Mouse (Mus musculus) forebrain, embryonic 10.5 days (tissue): ENCODE data around the gene Daam1. TPM values are rescaled to one million over a fixed set of nuclear protein-coding genes. Genes with fewer than 3 reads are reported as not detected.

Experiments used
- DNase-seq: peaks from one replicate; pipeline ENCODE4 v3.0.0-alpha.2; 2017; ENCODE audit warnings: low spot score; ENCODE audit errors: extremely low spot score
- H3K27ac ChIP-seq: fragments of 300-500 bp; sonication (generic); 2 replicates; pipeline ENCODE4 v1.5.1; 2016; ENCODE audit warnings: mild to moderate bottlenecking
- H3K27me3 ChIP-seq: fragments of 300-500 bp; sonication (generic); 2 replicates; pipeline ENCODE4 v1.6.1; 2016; ENCODE audit warnings: mild to moderate bottlenecking; ENCODE audit not compliant: poor library complexity, severe bottlenecking
- H3K36me3 ChIP-seq: fragments of 300-500 bp; sonication (generic); replicated peaks from 2 replicates; pipeline ENCODE4 v1.6.1; 2016; ENCODE audit warnings: mild to moderate bottlenecking, moderate library complexity
- H3K4me1 ChIP-seq: fragments of 300-500 bp; sonication (generic); 2 replicates; pipeline ENCODE4 v1.6.1; 2016
- H3K4me3 ChIP-seq: fragments of 300-500 bp; sonication (generic); 2 replicates; pipeline ENCODE4 v1.5.1; 2016; ENCODE audit warnings: mild to moderate bottlenecking, moderate library complexity
- H3K9me3 ChIP-seq: fragments of 300-500 bp; sonication (generic); 2 replicates; pipeline ENCODE4 v1.6.1; 2016; ENCODE audit warnings: mild to moderate bottlenecking, moderate library complexity
- WGBS: fragments of 180-500 bp; shearing (Covaris S2); methylation state at CpG from one replicate; pipeline ENCODE4 v1.1.7; 2016; 5-methylcytosine and 5-hydroxymethylcytosine counted together
- polyA plus RNA-seq: library from polyadenylated mRNA; unstranded; fragments of >200 nt; fragmentation: Nextera tagmentation; extraction: Ambion mirVana; gene quantifications from 2 replicates; pipeline ENCODE4 v1.2.1, GENCODE M21; 2016

Gene Daam1
- polyA plus RNA-seq, 1 experiment from 2014 or later: 7.7 TPM

DNA sequence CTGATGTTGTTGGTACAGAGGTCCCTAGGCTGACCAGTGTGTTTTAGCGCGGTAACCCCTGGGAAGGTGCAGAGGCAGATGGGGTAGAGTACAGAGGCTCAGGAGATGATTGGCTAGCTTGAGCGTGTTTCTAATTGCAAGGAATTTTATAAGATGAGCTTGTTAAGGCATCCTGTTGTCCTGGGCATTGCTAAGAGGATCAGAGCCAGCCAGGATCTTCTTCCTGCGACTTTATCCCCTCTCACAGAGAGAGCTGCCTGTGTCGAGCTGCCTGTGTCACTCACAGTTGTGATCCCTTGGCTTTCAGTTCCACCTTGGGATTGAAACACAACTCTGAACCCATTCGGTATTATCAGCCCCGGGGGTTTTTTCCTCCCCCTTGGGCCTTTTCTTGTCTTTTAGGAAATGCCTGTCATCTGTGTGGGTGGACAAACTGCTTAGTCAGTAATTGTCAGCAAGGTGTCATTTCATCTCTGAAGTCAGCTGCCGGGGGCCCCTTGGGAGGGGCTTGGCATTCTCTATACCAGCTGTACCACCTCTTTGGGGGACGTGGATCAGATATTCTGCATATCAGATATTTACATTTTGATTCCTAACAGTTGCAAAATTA, 62.2 kb downstream of the Daam1 start:
- 58% methylated on average over 9 of the region's 9 CpGs for whole genome bisulfite sequencing
- no peak overlapping the region for H3K4me3 ChIP-seq
- H3K36me3 ChIP-seq: peaks cover 22% of the 10 kb centered on the region
- H3K4me1 ChIP-seq: peaks cover 26% of the 10 kb centered on the region
- no peak for DNase-seq
- no peaks in the 10 kb centered on the region for H3K27me3 ChIP-seq
- no peak overlapping the region for H3K27ac ChIP-seq
- H3K9me3 ChIP-seq: no peaks in the 10 kb centered on the region

DNA sequence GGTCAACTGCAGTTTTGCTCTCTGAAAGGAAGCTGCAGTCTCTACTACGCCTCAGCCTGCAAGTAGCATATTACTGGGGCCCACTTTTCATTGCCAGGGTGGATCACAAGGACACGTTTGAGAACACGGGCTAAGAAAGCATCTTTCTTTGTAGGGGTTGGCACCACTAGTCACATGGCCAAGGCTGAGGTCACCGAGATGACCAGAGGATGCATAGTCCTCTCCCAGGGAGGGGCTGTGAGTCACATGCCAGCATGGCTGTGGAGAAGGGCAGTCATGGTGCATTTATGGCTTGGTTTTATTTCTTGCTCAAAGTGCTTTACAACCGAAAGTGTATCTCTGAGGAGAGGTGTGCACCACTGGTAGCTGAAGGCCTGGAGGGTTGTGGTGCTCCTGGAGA, 67.4 kb downstream of the Daam1 start:
- 92% methylated on average over 5 of the region's 5 CpGs for WGBS

DNA sequence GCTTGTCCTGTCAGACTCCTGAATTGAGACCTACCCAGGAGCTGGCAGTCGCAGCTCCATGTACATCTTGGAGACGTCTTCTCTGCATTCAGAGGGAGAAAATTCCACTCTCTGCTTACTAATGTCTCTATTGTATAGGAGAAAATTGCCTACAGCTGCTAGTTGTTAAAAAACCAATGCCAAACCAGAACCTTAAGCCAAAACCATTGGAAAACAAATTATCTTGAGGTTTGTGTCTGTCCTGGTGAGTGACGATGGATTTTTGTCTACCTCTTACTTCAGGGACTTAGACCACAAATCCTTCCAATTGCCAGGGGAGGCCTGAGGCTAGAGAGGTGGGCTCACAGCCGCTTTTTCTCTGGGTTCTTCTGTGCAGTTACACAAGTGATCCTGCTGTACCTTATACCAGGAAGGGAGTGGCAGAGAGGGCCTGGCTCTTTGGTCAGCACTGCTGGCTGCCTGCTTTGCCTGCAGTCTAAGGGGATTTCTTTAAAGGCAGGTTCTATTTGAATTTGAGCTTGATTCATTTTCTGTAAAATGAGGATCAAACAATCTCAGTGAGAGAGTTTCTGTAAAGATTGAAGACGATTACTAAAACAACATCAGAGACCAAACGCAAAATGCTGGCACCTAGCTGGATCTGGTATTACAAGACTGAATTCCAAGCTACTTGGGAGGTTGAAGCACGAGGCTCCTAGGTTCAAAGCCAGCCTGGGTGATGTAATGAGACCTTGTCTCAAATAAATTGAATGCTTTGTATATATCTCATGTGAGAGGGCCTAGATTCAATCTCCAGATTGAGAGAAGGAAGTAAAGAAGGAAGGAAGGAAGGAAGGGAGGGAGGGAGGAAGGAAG, 68.0 kb downstream of the Daam1 start:
- 85% methylated on average over 7 of the region's 7 CpGs for WGBS
- H3K36me3 ChIP-seq: peaks cover 43% of the 10 kb centered on the region
- no peaks in the 10 kb centered on the region for H3K27me3 ChIP-seq
- no peaks in the 10 kb centered on the region for H3K9me3 ChIP-seq
- H3K27ac ChIP-seq: no peak overlapping the region
- DNase-seq: no peak
- H3K4me3 ChIP-seq: no peak overlapping the region
- H3K4me1 ChIP-seq: no peaks in the 10 kb centered on the region

More for the DNA sequence above, 67.4 kb downstream of the Daam1 start:
- no peak overlapping the region for H3K4me3 ChIP-seq
- no peak for DNase-seq
- no peaks in the 10 kb centered on the region for H3K27me3 ChIP-seq
- no peak overlapping the region for H3K27ac ChIP-seq
- peaks cover 2% of the 10 kb centered on the region for H3K4me1 ChIP-seq
- peaks cover 41% of the 10 kb centered on the region for H3K36me3 ChIP-seq
- H3K9me3 ChIP-seq: no peaks in the 10 kb centered on the region

DNA sequence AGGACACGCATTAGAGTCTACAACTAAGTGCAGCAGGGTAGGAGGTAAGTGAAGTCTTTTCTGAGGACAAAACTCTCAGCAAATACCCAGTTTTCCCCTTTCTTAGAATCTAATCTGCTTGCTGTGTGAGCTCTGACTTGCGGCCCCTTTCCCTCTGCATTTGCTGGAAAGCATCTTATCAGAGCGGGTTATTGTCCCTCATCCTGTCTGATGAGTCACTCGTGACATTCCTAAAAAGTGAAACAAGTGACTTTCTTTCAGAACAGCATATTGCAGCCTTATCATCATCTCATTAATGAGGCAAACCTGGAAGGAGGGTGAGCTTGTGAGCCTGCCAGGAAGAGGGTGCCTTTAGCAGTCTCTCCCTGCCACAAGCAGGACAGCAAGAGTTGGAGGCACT, 68.7 kb downstream of the Daam1 start:
- Histone ChIP-seq H3K27ac (no peak overlapping the region), H3K4me1 (no peaks in the 10 kb centered on the region), H3K4me3 (no peak overlapping the region), H3K27me3 (no peaks in the 10 kb centered on the region), H3K36me3 (peaks cover 43% of the 10 kb centered on the region), H3K9me3 (no peaks in the 10 kb centered on the region)
- WGBS: 85% methylated on average over 4 of the region's 4 CpGs
- DNase-seq: no peak

DNA sequence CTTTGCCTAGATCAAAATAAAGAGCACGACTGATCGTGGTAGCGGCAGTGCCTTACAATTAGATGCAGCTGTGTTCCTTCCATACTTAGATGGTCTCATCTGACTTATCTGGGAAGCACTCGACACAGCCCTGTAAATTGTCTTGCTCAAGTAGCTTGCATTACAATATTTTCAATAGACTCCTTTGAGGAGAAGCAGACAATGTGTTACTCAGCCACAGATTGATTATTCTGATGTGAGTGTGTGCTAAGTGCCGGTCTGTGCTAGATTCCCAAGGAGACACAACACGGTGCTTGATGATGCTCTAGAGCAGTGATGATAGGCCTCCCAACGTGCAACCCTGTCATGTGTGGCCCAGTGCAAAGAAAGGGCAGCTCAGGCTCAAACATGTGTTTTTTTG, 70.3 kb downstream of the Daam1 start:
- WGBS: 84% methylated on average over 7 of the region's 7 CpGs
- no peak overlapping the region for H3K27ac ChIP-seq
- peaks cover 2% of the 10 kb centered on the region for H3K4me1 ChIP-seq
- no peak overlapping the region for H3K4me3 ChIP-seq
- DNase-seq: no peak
- peaks cover 39% of the 10 kb centered on the region for H3K36me3 ChIP-seq
- no peaks in the 10 kb centered on the region for H3K27me3 ChIP-seq
- H3K9me3 ChIP-seq: no peaks in the 10 kb centered on the region

DNA sequence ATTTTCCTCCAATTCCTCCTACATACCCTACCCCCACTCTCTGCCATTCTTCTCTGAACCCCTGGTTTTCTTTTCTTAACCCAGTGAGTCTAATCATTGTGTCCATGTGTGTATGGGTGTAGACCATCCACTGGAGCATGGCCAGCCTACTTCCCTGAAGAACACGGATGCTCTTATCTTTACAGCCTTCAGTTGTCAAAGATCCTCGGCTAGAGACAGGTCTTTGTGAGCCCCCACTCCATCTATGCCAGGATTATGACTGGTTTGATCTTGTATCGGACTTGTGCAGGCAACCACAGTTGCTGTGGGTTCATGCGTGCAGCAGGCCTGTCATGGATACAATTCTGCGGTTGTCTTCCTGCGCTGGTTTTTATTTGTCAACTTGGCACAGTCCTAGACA, 71.0 kb downstream of the Daam1 start:
- peaks cover 9% of the 10 kb centered on the region for H3K4me1 ChIP-seq
- H3K27me3 ChIP-seq: no peaks in the 10 kb centered on the region
- H3K27ac ChIP-seq: no peak overlapping the region
- peaks cover 32% of the 10 kb centered on the region for H3K36me3 ChIP-seq
- no peak for DNase-seq
- no peak overlapping the region for H3K4me3 ChIP-seq
- 96% methylated on average over 6 of the region's 6 CpGs for WGBS
- H3K9me3 ChIP-seq: no peaks in the 10 kb centered on the region

DNA sequence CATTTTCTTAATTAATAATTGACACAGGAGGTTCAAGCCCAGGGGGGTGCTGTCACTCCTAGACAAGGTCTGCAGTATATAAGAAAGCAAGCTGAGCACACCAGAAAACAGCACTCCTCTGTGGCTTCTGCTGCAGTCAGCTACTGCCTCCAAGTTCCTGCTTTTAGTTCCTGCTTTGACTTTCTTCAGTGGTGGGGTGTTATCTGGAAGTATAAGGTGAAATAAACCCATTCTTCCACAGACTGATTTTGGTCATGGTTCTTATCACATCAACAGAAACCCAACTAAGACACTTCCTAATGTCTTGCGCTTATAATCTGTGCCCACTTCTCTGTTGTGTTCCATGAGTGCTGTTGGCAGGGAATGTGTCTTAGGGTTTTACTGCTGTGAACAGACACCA, 71.4 kb downstream of the Daam1 start:
- H3K4me1 ChIP-seq: peaks cover 11% of the 10 kb centered on the region
- WGBS: 100% methylated on average over 1 of the region's 1 CpGs
- DNase-seq: no peak

DNA sequence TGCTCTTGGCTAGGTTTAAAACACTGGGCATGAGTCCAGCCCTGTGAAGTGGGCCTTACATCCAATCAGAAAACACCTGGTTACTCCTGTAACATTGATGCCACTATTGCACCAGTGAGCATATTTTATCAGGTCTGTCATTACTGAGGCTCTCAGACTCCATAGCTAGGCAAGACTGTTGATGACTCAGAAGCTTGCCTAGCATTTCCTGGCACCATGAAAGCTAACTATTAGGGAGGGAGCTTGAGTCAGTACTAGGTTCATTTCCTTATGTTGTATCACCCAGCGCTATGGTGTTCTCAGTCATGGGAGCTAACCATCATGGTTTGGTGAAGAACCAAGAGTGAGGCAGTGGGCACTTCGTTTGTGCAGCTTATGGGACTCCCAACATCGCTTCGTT, 72.3 kb downstream of the Daam1 start:
- peaks cover 11% of the 10 kb centered on the region for H3K4me1 ChIP-seq
- H3K9me3 ChIP-seq: no peaks in the 10 kb centered on the region
- WGBS: 96% methylated on average over 4 of the region's 4 CpGs
- no peak overlapping the region for H3K27ac ChIP-seq
- no peak for DNase-seq
- no peaks in the 10 kb centered on the region for H3K27me3 ChIP-seq
- no peak overlapping the region for H3K4me3 ChIP-seq
- H3K36me3 ChIP-seq: peaks cover 20% of the 10 kb centered on the region

More for the DNA sequence above, 71.4 kb downstream of the Daam1 start:
- no peaks in the 10 kb centered on the region for H3K9me3 ChIP-seq
- H3K4me3 ChIP-seq: no peak overlapping the region
- H3K27me3 ChIP-seq: no peaks in the 10 kb centered on the region
- H3K27ac ChIP-seq: no peak overlapping the region
- H3K36me3 ChIP-seq: peaks cover 28% of the 10 kb centered on the region

DNA sequence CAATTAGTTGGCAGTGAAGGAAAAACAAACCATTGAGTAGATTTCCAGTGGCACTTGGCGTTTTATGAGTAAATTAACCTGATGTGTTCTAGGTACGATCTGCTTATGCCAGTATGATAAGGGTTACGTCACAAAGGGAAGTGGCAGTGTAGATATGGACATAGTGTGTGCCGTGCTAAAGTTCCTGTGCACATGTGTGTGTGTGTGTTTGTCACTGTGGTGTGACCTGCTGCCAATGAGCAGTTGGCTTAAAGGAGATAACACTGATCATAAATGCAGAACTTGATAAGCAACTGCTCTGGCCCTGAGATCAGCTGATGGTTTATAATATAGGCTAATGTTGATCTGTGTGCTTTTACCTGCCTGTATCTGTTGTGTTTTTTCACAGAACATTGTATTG, 73.4 kb downstream of the Daam1 start:
- H3K4me1 ChIP-seq: peaks cover 11% of the 10 kb centered on the region
- no peaks in the 10 kb centered on the region for H3K27me3 ChIP-seq
- no peaks in the 10 kb centered on the region for H3K9me3 ChIP-seq
- no peak for DNase-seq
- peaks cover 18% of the 10 kb centered on the region for H3K36me3 ChIP-seq
- WGBS: 90% methylated on average over 4 of the region's 4 CpGs
- no peak overlapping the region for H3K27ac ChIP-seq
- no peak overlapping the region for H3K4me3 ChIP-seq

DNA sequence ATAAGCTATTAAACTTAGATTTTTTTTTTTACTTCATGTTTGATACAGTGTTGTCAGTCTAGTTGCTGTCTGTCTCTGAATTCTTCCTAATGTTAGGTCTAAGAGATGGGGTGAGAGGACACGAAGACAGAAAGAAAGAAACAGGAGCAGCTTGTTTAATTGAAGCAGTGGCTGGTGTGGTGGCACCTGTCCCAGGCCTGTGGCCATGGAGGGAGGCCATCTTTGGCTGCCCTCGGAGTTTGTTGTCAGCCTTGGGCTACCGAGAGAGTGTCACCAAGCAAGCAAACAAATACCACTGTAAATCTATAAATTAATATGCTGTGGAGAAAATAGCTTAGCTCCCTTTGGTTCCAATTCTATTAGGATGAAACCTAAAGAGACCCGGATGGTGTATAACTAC, 74.0 kb downstream of the Daam1 start:
- no peaks in the 10 kb centered on the region for H3K27me3 ChIP-seq
- WGBS: 86% methylated on average over 4 of the region's 4 CpGs
- H3K27ac ChIP-seq: no peak overlapping the region
- no peak for DNase-seq
- no peak overlapping the region for H3K4me3 ChIP-seq
- no peaks in the 10 kb centered on the region for H3K9me3 ChIP-seq
- peaks cover 12% of the 10 kb centered on the region for H3K4me1 ChIP-seq
- H3K36me3 ChIP-seq: peaks cover 18% of the 10 kb centered on the region

DNA sequence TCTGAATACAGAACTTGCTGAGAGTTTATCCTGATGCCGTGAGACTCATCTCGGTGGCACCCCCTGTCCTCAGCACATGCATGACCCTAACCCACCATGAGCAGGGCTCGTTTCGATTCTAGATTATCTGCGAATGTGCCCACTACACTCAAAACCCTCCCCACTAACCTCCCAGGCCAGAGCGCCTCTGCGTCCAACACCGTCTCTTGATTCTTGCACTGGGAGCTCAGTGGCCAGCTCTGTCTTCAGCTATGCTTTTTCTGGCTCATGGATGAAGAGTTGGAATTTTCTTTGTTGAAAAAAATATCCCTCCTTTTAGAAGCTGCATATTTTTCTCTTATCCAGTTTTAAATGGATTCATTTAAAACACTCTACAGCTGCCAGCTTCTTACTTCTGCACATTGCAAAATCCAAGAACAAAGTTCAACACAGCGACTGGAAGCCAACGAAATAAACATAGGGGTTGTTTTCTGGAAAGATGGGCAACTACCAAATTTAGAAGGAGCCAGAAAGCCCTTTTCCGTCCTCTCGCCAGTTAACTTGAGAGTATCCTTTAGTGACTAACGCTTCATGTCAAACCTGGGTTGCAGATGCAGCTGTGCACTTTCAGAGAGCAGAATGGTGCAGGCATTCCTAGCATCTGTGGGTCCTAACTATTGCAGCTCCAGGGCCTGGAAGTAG, 74.9 kb downstream of the Daam1 start:
- H3K27ac ChIP-seq: no peak overlapping the region
- no peaks in the 10 kb centered on the region for H3K9me3 ChIP-seq
- no peaks in the 10 kb centered on the region for H3K27me3 ChIP-seq
- H3K36me3 ChIP-seq: peaks cover 18% of the 10 kb centered on the region
- peaks cover 15% of the 10 kb centered on the region for H3K4me1 ChIP-seq
- no peak for DNase-seq
- H3K4me3 ChIP-seq: no peak overlapping the region
- 95% methylated on average over 13 of the region's 13 CpGs for WGBS

DNA sequence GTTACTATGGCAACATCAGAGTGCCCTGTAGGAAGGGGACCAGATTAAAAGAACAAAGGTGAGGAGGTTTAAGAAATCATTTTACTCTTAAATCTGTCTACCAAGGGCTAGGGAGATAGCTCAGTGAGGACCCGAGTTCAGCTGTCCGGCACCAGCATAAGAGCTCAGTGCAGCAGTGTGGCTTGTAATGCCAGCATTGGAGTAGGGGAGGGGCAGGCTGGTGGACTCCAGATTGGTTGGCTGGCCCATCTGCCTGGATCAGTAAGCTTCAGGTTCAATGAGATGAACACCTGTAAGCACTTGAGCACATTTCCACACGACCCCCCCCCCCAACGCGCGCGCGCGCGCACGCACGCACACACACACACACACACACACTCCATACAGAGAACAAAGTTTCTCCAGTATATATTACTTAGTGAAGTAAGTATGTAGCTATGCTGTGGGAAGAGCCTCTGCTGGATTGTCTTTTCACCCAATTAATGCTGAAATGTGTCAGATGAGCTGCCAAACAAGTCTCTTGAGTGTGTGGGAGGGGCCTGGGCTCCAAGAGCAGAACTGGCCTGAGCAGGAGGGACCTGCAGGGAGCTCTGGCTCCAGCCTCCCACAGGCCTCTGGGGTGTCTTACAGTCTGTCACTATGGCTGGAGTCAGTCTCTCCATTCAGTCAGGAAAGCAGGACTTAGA, 75.8 kb downstream of the Daam1 start:
- no peaks in the 10 kb centered on the region for H3K27me3 ChIP-seq
- no peak overlapping the region for H3K27ac ChIP-seq
- no peaks in the 10 kb centered on the region for H3K9me3 ChIP-seq
- WGBS: 88% methylated on average over 12 of the region's 12 CpGs
- H3K4me3 ChIP-seq: no peak overlapping the region
- H3K36me3 ChIP-seq: peaks cover 17% of the 10 kb centered on the region
- no peak for DNase-seq
- H3K4me1 ChIP-seq: peaks cover 15% of the 10 kb centered on the region
